Mouse (Mus musculus) hindbrain, embryonic 16.5 days (tissue): ENCODE measurements at regions not wholly inside any gene's neighbourhood (a gene's known extent, or its start where the extent isn't known, plus 50 kb on each side); places are given as distances from the start of the nearest gene placed in this dataset.

Source experiments
- ATAC-seq: fragments of 200-750 bp; cut with Nextera tagmentation; 2 replicates; pipeline ENCODE4 v1.8.0; 2017; ENCODE audit warnings: moderate TSS enrichment, moderate library complexity
- H3K27ac ChIP-seq: fragments of 300-500 bp; sonication (generic); 2 replicates; pipeline ENCODE4 v1.5.1; 2014; ENCODE audit warnings: low read depth, mild to moderate bottlenecking, control low read depth, low read length, moderate library complexity
- H3K27me3 ChIP-seq: fragments of 300-500 bp; sonication (generic); replicated peaks from 2 replicates; pipeline ENCODE4 v1.6.1; 2014; ENCODE audit warnings: low read length; ENCODE audit not compliant: control insufficient read depth, insufficient read depth
- H3K36me3 ChIP-seq: fragments of 300-500 bp; sonication (generic); 2 replicates; pipeline ENCODE4 v1.6.1; 2014; ENCODE audit warnings: mild to moderate bottlenecking, low read length, moderate library complexity, mixed read lengths; ENCODE audit not compliant: control insufficient read depth, insufficient read depth
- H3K4me1 ChIP-seq: fragments of 300-500 bp; sonication (generic); 2 replicates; pipeline ENCODE4 v1.6.1; 2014; ENCODE audit warnings: low read depth, low read length; ENCODE audit not compliant: control insufficient read depth, insufficient read depth
- H3K4me2 ChIP-seq: fragments of 300-500 bp; sonication (generic); 2 replicates; pipeline ENCODE4 v1.6.1; 2014; ENCODE audit warnings: mild to moderate bottlenecking, low read length, control low read depth, moderate library complexity
- H3K4me3 ChIP-seq: fragments of 300-500 bp; sonication (generic); 2 replicates; pipeline ENCODE4 v1.5.1; 2014; ENCODE audit warnings: mild to moderate bottlenecking, low read length, control low read depth, moderate library complexity
- H3K9ac ChIP-seq: fragments of 300-500 bp; sonication (generic); 2 replicates; pipeline ENCODE4 v1.6.1; 2014; ENCODE audit warnings: low read depth, mild to moderate bottlenecking, control low read depth, low read length, moderate library complexity
- H3K9me3 ChIP-seq: fragments of 300-500 bp; sonication (generic); 2 replicates; pipeline ENCODE4 v1.6.1; 2014; ENCODE audit warnings: mild to moderate bottlenecking, low read length, moderate library complexity; ENCODE audit not compliant: control insufficient read depth
- WGBS: fragments of 180-500 bp; shearing (Covaris S2); extraction: QIAGEN DNeasy Blood & Tissue Kit; methylation state at CpG from one replicate; pipeline ENCODE4 v1.1.7; 2014; 5-methylcytosine and 5-hydroxymethylcytosine counted together

GRCm38 (mm10) chr7:70283166-70283565 lies 83.4 kb downstream of the Nr2f2 start:
- no peak overlapping the region for H3K9ac ChIP-seq
- H3K36me3 ChIP-seq: no peaks in the 10 kb centered on the region
- no peak for ATAC-seq
- H3K27me3 ChIP-seq: peaks cover 41% of the 10 kb centered on the region
- H3K27ac ChIP-seq: no peak overlapping the region
- H3K9me3 ChIP-seq: no peaks in the 10 kb centered on the region
- H3K4me3 ChIP-seq: no peak overlapping the region
- no peak overlapping the region for H3K4me2 ChIP-seq
- 9% methylated on average over 4 of the region's 4 CpGs for WGBS
- H3K4me1 ChIP-seq: peaks cover 14% of the 10 kb centered on the region

- no peak overlapping the region for H3K27ac ChIP-seq
- peaks cover 43% of the 10 kb centered on the region for H3K27me3 ChIP-seq
- H3K4me2 ChIP-seq: no peak overlapping the region
- no peak for ATAC-seq
- H3K4me1 ChIP-seq: peaks cover 7% of the 10 kb centered on the region; the same call in 1 of the 2 replicates
- WGBS: 5% methylated on average over 11 of the region's 11 CpGs
- no peaks in the 10 kb centered on the region for H3K36me3 ChIP-seq
- no peaks in the 10 kb centered on the region for H3K9me3 ChIP-seq
- H3K9ac ChIP-seq: no peak overlapping the region
- H3K4me3 ChIP-seq: no peak overlapping the region
Observed at GRCm38 (mm10) chr7:70281891-70282515, 84.5 kb downstream of the Nr2f2 start.

GRCm38 (mm10) chr7:70281381-70281750 lies 85.2 kb downstream of the Nr2f2 start:
- Histone ChIP-seq H3K36me3 (no peaks in the 10 kb centered on the region), H3K27me3 (peaks cover 43% of the 10 kb centered on the region), H3K4me2 (peak overlapping the region; percentile 43), H3K9me3 (no peaks in the 10 kb centered on the region), H3K4me3 (no peak overlapping the region), H3K4me1 (peaks cover 7% of the 10 kb centered on the region; the same call in 1 of the 2 replicates), H3K27ac (no peak overlapping the region), H3K9ac (no peak overlapping the region; the same call in 1 of the 2 replicates)
- ATAC-seq: peak; percentile 27; the same call in 1 of the 2 replicates
- WGBS: 3% methylated on average over 22 of the region's 22 CpGs

- WGBS: 4% methylated on average over 42 of the region's 42 CpGs
- Histone ChIP-seq H3K4me2 (peak overlapping the region; percentile 43), H3K27me3 (peaks cover 45% of the 10 kb centered on the region), H3K4me3 (peak overlapping the region; percentile 24), H3K27ac (no peak overlapping the region), H3K4me1 (peaks cover 7% of the 10 kb centered on the region; the same call in 1 of the 2 replicates), H3K36me3 (no peaks in the 10 kb centered on the region), H3K9ac (no peak overlapping the region), H3K9me3 (no peaks in the 10 kb centered on the region)
- 0 out of 2 replicates have a peak, but pooled peaks have one; percentile 34 for ATAC-seq
Observed at GRCm38 (mm10) chr7:70280643-70281380, 85.7 kb downstream of the Nr2f2 start.

GRCm38 (mm10) chr7:70279927-70280642 lies 86.5 kb downstream of the Nr2f2 start:
- H3K9me3 ChIP-seq: no peaks in the 10 kb centered on the region
- ATAC-seq: no peak
- peaks cover 38% of the 10 kb centered on the region for H3K27me3 ChIP-seq
- no peaks in the 10 kb centered on the region for H3K36me3 ChIP-seq
- peak overlapping the region; percentile 43 for H3K4me2 ChIP-seq
- WGBS: 2% methylated on average over 31 of the region's 31 CpGs
- no peak overlapping the region for H3K27ac ChIP-seq
- peaks cover 7% of the 10 kb centered on the region; the same call in 1 of the 2 replicates for H3K4me1 ChIP-seq
- no peak overlapping the region for H3K9ac ChIP-seq
- peak overlapping the region; percentile 24 for H3K4me3 ChIP-seq

GRCm38 (mm10) chr7:70279101-70279500 lies 87.4 kb downstream of the Nr2f2 start:
- peaks cover 30% of the 10 kb centered on the region for H3K27me3 ChIP-seq
- ATAC-seq: no peak
- 12% methylated on average over 3 of the region's 3 CpGs for WGBS
- H3K9ac ChIP-seq: no peak overlapping the region
- peaks cover 7% of the 10 kb centered on the region; the same call in 1 of the 2 replicates for H3K4me1 ChIP-seq
- H3K4me2 ChIP-seq: no peak overlapping the region
- H3K9me3 ChIP-seq: no peaks in the 10 kb centered on the region
- no peak overlapping the region for H3K4me3 ChIP-seq
- no peaks in the 10 kb centered on the region for H3K36me3 ChIP-seq
- no peak overlapping the region for H3K27ac ChIP-seq

- peaks cover 12% of the 10 kb centered on the region for H3K27me3 ChIP-seq
- H3K4me1 ChIP-seq: peaks cover 7% of the 10 kb centered on the region; the same call in 1 of the 2 replicates
- H3K4me2 ChIP-seq: no peak overlapping the region
- H3K9ac ChIP-seq: no peak overlapping the region
- WGBS: 86% methylated on average over 2 of the region's 2 CpGs
- no peak overlapping the region for H3K27ac ChIP-seq
- H3K36me3 ChIP-seq: no peaks in the 10 kb centered on the region
- no peak for ATAC-seq
- H3K9me3 ChIP-seq: no peaks in the 10 kb centered on the region
- H3K4me3 ChIP-seq: no peak overlapping the region
Observed at GRCm38 (mm10) chr7:70276078-70276477, 90.5 kb downstream of the Nr2f2 start.

GRCm38 (mm10) chr7:70274312-70274711 lies 92.2 kb downstream of the Nr2f2 start:
- 52% methylated on average over 2 of the region's 2 CpGs for WGBS
- Histone ChIP-seq H3K27me3 (peaks cover 12% of the 10 kb centered on the region), H3K9me3 (no peaks in the 10 kb centered on the region), H3K4me3 (no peak overlapping the region), H3K27ac (no peak overlapping the region), H3K36me3 (no peaks in the 10 kb centered on the region), H3K4me2 (no peak overlapping the region), H3K9ac (no peak overlapping the region), H3K4me1 (no peaks in the 10 kb centered on the region)
- no peak for ATAC-seq

GRCm38 (mm10) chr7:70267075-70267474 lies 99.5 kb downstream of the Nr2f2 start:
- no peak for ATAC-seq
- Histone ChIP-seq H3K4me2 (no peak overlapping the region), H3K9me3 (no peaks in the 10 kb centered on the region), H3K27me3 (no peaks in the 10 kb centered on the region), H3K36me3 (no peaks in the 10 kb centered on the region), H3K27ac (no peak overlapping the region), H3K9ac (no peak overlapping the region), H3K4me3 (no peak overlapping the region), H3K4me1 (no peaks in the 10 kb centered on the region)
- WGBS: 60% methylated on average over 4 of the region's 4 CpGs
